Mouse (Mus musculus) forebrain, embryonic 10.5 days (tissue): ENCODE results near the gene Isl1. TPM values are rescaled to one million over a fixed set of nuclear protein-coding genes. Genes with fewer than 3 reads are reported as not detected.

Experiments used
- DNase-seq: peaks from one replicate; pipeline ENCODE4 v3.0.0-alpha.2; 2017; ENCODE audit warnings: low spot score; ENCODE audit errors: extremely low spot score
- H3K27ac ChIP-seq: fragments of 300-500 bp; sonication (generic); 2 replicates; pipeline ENCODE4 v1.5.1; 2016; ENCODE audit warnings: mild to moderate bottlenecking
- H3K27me3 ChIP-seq: fragments of 300-500 bp; sonication (generic); 2 replicates; pipeline ENCODE4 v1.6.1; 2016; ENCODE audit warnings: mild to moderate bottlenecking; ENCODE audit not compliant: poor library complexity, severe bottlenecking
- H3K36me3 ChIP-seq: fragments of 300-500 bp; sonication (generic); replicated peaks from 2 replicates; pipeline ENCODE4 v1.6.1; 2016; ENCODE audit warnings: mild to moderate bottlenecking, moderate library complexity
- H3K4me1 ChIP-seq: fragments of 300-500 bp; sonication (generic); 2 replicates; pipeline ENCODE4 v1.6.1; 2016
- H3K4me3 ChIP-seq: fragments of 300-500 bp; sonication (generic); 2 replicates; pipeline ENCODE4 v1.5.1; 2016; ENCODE audit warnings: mild to moderate bottlenecking, moderate library complexity
- H3K9me3 ChIP-seq: fragments of 300-500 bp; sonication (generic); 2 replicates; pipeline ENCODE4 v1.6.1; 2016; ENCODE audit warnings: mild to moderate bottlenecking, moderate library complexity
- WGBS: fragments of 180-500 bp; shearing (Covaris S2); methylation state at CpG from one replicate; pipeline ENCODE4 v1.1.7; 2016; 5-methylcytosine and 5-hydroxymethylcytosine counted together
- polyA plus RNA-seq: library from polyadenylated mRNA; unstranded; fragments of >200 nt; fragmentation: Nextera tagmentation; extraction: Ambion mirVana; gene quantifications from 2 replicates; pipeline ENCODE4 v1.2.1, GENCODE M21; 2016

The Isl1 gene
- 9.5 and 9.6 TPM in 2 replicates for polyA plus RNA-seq

GRCm38 (mm10) chr13:116309584-116310462 is at the start of gene Isl1:
Gene Isl1 (minus strand): TSS chr13:116309689.
- under 1% methylated on average over 80 of the region's 82 CpGs for WGBS

GRCm38 (mm10) chr13:116335763-116336162 is 26.3 kb upstream of the Isl1 start:
- 82% methylated on average over 3 of the region's 3 CpGs for WGBS

More at GRCm38 (mm10) chr13:116309584-116310462, at the start of gene Isl1:
- Histone ChIP-seq H3K27ac (peak within 1 kb of the TSS; percentile 83), H3K36me3 (no peaks in the 10 kb centered on the region), H3K4me3 (peak within 1 kb of the TSS; percentile 67), H3K4me1 (peaks cover 41% of the 10 kb centered on the region), H3K27me3 (peaks cover 100% of the 10 kb centered on the region), H3K9me3 (no peaks in the 10 kb centered on the region)
- peak; percentile 88 for DNase-seq

GRCm38 (mm10) chr13:116313636-116314530 is 4.4 kb upstream of the Isl1 start:
- peaks cover 90% of the 10 kb centered on the region for H3K27me3 ChIP-seq
- under 1% methylated on average over 28 of the region's 28 CpGs for WGBS
- H3K36me3 ChIP-seq, result no peaks in the 10 kb centered on the region
- no peak overlapping the region for H3K27ac ChIP-seq
- H3K4me1 ChIP-seq, result peaks cover 31% of the 10 kb centered on the region
- peak; percentile 48 for DNase-seq
- peak overlapping the region; percentile 25; the same call in 1 of the 2 replicates for H3K4me3 ChIP-seq
- H3K9me3 ChIP-seq, result no peaks in the 10 kb centered on the region

More at GRCm38 (mm10) chr13:116335763-116336162, 26.3 kb upstream of the Isl1 start:
- H3K27ac ChIP-seq, result no peak overlapping the region
- no peaks in the 10 kb centered on the region for H3K9me3 ChIP-seq
- H3K4me3 ChIP-seq, result no peak overlapping the region
- H3K36me3 ChIP-seq, result no peaks in the 10 kb centered on the region
- no peaks in the 10 kb centered on the region for H3K4me1 ChIP-seq
- no peak for DNase-seq
- H3K27me3 ChIP-seq, result peaks cover 4% of the 10 kb centered on the region; the same call in 1 of the 2 replicates

- 2% methylated on average over 13 of the region's 13 CpGs for WGBS
- Histone ChIP-seq H3K4me3 (no peak overlapping the region), H3K9me3 (no peaks in the 10 kb centered on the region), H3K4me1 (peaks cover 35% of the 10 kb centered on the region), H3K36me3 (no peaks in the 10 kb centered on the region), H3K27me3 (peaks cover 98% of the 10 kb centered on the region), H3K27ac (no peak overlapping the region)
- no peak for DNase-seq
These were observed 2.6 kb upstream of the Isl1 start for GRCm38 (mm10) chr13:116311871-116312720.

- H3K27me3 ChIP-seq, result peaks cover 100% of the 10 kb centered on the region
- peaks cover 35% of the 10 kb centered on the region for H3K4me1 ChIP-seq
- 5% methylated on average over 4 of the region's 4 CpGs for WGBS
- no peaks in the 10 kb centered on the region for H3K9me3 ChIP-seq
- H3K4me3 ChIP-seq, result peak overlapping the region; percentile 67; the same call in 1 of the 2 replicates
- DNase-seq, result no peak
- no peaks in the 10 kb centered on the region for H3K36me3 ChIP-seq
- H3K27ac ChIP-seq, result no peak overlapping the region
These were observed 1.5 kb upstream of the Isl1 start for GRCm38 (mm10) chr13:116311011-116311410.

DNA sequence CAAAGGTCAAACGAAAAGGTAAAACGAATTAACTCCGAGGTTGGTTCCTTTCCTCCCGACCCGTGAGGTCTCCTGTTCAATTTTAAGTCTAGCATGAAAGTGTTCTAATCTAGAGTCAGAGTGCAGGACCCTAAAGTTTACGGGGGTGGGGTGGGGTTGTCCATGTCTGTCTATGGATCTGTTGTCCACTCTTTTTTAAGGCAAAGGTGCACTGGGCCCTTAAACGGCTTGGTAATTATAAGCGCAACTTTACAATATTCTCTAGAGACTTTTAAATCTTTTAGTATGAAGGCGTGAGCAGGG is 925 bp upstream of the Isl1 start:
- Histone ChIP-seq H3K36me3 (no peaks in the 10 kb centered on the region), H3K9me3 (no peaks in the 10 kb centered on the region), H3K27ac (no peak overlapping the region), H3K27me3 (peaks cover 100% of the 10 kb centered on the region), H3K4me3 (peak overlapping the region; percentile 67), H3K4me1 (peaks cover 36% of the 10 kb centered on the region)
- DNase-seq, result peak; percentile 32
- under 1% methylated on average over 9 of the region's 9 CpGs for WGBS

DNA sequence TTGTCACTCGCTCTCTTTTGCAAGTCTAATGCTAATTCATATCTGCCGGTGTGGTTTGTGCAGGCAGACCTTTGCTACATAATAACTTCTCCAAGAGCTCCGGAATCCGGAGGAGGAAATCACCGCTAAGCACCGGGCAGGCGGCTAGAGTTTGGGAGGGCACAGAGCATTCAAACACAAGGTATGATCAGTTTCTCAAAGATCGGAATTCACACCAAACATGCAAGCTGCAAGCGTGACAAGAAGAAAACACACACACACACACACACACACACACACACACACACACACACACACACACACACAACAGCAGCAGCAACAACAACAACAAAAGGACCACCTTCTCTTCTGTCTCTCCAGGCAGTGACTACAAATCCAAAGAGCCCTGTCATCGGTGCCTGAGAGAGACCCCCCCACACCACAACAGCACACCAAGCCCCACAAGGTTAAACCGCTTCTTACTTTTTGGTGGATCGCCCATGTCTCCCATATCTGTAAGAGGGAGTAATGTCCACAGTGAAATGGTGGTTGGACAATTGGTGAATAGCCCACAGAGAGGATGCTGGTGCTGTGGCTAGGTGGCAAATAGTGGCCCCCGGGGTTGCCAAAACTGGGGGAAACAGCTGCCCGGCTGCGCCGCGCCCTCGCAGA is 431 bp downstream of the Isl1 start:
- H3K27me3 ChIP-seq, result peaks cover 100% of the 10 kb centered on the region
- peak overlapping the region; percentile 36; the same call in 1 of the 2 replicates for H3K27ac ChIP-seq
- H3K4me3 ChIP-seq, result peak overlapping the region; percentile 67
- peak; percentile 55 for DNase-seq
- H3K4me1 ChIP-seq, result peaks cover 44% of the 10 kb centered on the region
- H3K36me3 ChIP-seq, result no peaks in the 10 kb centered on the region
- no peaks in the 10 kb centered on the region for H3K9me3 ChIP-seq
- WGBS, result under 1% methylated on average over 18 of the region's 18 CpGs

DNA sequence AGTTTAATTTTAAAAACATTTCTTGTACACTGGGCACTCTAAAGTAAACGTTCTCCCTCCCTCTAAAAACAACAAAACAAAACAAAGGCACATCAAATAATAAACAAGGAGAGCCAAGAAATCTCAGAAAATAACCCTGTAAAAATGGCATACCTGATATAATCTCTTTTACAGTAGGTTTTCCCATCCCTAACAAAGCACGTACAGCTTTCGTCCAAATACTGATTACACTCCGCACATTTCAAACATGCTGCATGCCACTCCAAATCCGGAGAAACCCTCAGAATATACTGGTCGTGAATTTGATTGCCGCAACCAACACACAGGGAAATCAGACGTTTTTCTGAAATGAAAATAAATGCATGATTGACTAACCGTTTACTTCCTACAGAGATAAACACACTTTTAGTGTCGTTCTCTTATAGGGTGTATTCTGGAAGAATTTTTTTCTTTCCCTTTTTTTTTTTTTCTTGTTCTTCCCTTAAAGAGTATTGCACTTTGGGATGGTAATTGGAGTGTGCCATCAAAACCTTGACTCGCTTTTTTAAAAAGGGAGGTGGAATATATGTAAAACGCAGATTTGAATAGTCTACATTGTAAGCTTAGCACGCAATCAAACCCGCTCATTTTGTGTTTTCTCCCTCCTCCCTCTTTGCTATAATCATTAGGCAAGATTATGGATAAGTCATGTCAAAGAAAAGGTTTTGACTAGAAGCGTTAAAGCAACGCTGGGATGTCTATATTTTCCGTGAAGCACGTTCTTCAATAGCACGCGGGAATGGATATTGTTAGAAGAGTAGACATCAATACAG is 1.2 kb downstream of the Isl1 start:
- Histone ChIP-seq H3K27ac (no peak overlapping the region), H3K36me3 (no peaks in the 10 kb centered on the region), H3K27me3 (peaks cover 100% of the 10 kb centered on the region), H3K4me3 (peak overlapping the region; percentile 67), H3K4me1 (peaks cover 39% of the 10 kb centered on the region), H3K9me3 (no peaks in the 10 kb centered on the region)
- WGBS, result under 1% methylated on average over 20 of the region's 20 CpGs
- DNase-seq, result no peak

DNA sequence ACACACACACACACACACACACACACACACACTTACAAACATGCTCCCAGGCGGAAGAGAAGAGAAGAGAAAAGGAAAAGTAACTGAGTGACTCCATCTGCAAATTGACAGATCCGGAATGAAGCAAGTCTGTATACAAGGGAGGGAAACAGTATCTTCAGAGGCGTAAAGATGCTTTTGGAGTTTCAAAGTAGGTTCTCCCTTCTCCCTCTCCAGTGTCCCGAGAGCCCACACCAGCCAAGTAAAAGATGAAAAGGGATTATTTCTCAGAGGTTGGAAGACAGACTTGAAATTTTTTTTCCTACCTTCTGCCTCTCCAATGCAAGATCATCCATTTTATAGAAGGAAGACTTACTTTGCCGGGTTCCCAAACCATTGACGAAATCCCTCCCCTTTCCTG is 2.9 kb downstream of the Isl1 start:
- H3K9me3 ChIP-seq, result no peaks in the 10 kb centered on the region
- under 1% methylated on average over 6 of the region's 6 CpGs for WGBS
- peaks cover 40% of the 10 kb centered on the region for H3K4me1 ChIP-seq
- H3K27ac ChIP-seq, result no peak overlapping the region
- peaks cover 100% of the 10 kb centered on the region for H3K27me3 ChIP-seq
- no peaks in the 10 kb centered on the region for H3K36me3 ChIP-seq
- DNase-seq, result no peak
- no peak overlapping the region for H3K4me3 ChIP-seq

- Histone ChIP-seq H3K4me3 (no peak overlapping the region), H3K4me1 (peaks cover 40% of the 10 kb centered on the region), H3K9me3 (no peaks in the 10 kb centered on the region), H3K27me3 (peaks cover 100% of the 10 kb centered on the region), H3K27ac (no peak overlapping the region), H3K36me3 (no peaks in the 10 kb centered on the region)
- WGBS, result 2% methylated on average over 2 of the region's 2 CpGs
- DNase-seq, result no peak
These were observed 3.8 kb downstream of the Isl1 start for GRCm38 (mm10) chr13:116305721-116306120.
